Mouse (Mus musculus) brain, adult 2 months (tissue): ENCODE data around the gene Idua.
A peak's percentile ranks its signal among the peaks of the same experiment; 100 is the strongest.

Experiments
- DNase-seq: peaks from one replicate; pipeline ENCODE4 v3.0.0; 2011; ENCODE audit warnings: low read depth, low spot score

Gene Idua

GRCm38 (mm10) chr5:108654444-108654990, 5.6 kb upstream of the Idua start:
- no peak for DNase-seq

- DNase-seq: no peak
Observed at GRCm38 (mm10) chr5:108655381-108655780, 4.8 kb upstream of the Idua start.

DNA sequence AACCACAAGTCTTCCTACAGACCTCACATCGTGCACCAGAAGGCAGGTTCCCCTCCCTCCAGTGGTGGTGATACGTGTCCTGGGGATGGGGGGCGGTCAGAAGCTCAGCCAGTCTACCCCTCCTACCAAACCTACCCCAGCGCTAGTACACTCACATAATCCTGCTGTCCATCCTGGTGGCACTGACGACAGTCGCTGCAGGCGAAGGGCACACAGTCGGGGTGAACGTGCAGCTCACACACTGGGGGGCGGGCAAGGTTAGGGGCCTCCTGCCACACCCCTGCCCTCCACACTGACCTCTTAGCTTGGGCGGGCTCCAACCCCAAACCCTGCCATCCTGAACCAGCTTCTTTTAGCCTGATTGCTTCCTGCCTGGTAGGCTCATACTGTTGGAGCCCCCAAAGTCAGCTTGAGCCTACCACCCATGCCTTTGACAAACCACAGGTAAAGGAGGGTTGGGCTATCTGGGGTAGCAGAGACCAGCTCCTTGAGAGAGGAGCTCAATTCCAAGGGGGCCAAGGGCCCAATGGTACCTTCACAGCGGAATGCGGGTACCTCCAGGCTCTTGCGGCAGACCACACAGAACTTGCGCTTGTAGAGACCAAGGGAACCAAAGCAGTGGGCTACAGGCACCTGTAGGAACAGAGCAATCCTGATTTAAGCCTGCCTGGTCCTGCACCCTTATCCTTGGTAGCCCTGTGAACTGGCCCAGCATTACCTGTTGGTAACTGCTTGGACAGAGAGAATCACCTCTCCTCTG, 4.1 kb upstream of the Idua start:
- no peak for DNase-seq

DNA sequence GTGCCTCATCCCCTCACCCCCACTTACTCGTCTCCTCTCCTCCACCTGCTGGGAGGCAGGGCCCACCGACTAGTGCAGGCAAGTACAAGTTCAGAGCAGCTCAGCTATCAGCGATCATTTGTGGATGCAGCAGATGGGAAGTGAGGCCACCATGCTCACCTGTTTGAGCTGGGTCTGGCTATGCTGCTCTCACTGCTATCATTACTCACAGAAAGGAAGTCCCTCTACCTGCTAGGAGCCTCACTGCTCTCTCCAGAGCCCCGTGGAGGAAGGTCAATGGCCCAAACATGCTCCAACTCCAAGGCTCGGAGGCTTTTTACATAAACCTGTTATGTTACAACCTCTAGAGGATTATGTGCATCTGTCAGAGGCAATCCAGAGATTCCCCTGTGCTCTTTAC, 2.7 kb upstream of the Idua start:
- DNase-seq: no peak

DNA sequence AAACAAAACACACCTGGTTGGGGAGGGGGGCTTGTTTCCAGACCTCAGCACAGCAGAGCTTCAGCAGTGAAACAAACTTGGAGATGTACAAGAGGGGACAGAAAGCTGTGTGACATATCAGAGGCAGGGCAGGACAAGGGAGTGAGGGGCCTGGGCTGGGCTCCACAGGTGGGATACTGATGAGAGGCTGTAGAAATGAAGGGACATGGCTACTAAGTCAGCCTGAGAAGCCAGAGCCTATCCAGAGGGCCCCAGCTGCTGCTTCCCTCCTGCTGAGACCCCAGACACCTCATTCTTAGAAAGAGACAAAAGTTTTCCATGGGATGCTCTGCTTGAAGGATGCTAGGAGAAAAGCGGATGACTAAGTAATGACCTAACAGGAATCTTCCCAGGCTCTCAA, 1.5 kb upstream of the Idua start:
- DNase-seq: no peak

DNA sequence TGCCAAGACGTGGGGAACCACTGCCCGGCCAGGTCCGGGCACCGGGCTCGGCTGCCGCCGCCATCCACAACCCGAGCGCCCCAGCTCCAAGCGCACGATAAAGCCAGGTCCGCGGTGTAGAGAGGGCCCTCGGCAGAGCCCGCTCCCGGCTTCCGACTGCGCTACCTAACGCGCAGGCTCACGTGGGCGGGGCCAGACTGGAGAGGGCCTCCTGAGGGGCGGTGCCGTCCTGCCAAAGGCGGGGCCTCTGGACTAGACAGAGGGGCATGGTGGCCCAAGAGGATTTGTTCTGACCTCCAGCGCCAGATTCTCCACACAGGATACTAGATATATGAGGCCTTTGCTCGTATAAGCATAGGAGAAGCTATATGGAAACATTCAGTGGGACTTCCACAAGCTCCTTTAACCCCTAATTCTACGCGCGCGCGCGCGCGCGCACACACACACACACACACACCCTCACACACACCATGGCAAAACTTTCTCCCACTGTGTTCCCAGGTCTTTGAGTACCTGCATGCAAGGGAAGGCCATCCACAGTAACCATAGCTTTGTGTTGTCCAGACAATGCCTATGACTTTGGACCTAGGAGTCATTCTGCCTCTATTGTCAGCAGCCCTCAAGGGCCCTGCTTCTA, 619 bp downstream of the Idua start:
- peak; percentile 95 for DNase-seq

DNA sequence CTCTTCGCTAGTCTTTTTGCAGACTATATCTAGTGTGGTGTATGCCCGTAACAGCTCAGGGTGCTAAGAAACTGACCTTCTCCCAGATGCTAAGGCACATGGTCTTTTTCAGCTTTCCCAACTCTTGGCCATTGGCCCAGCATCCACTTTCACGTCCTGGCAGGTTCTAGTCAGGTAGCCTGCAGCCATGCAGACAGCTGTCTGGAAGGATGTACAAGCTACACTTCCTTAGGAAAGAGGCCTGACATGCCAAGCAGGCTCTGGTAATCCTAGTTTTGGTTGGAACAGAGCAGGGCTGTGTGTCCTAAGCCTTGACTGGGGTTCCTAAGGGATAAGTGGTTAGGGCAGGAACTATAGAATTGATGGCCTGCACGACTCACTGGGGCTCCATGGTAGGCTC, 2.6 kb downstream of the Idua start:
- DNase-seq: no peak

DNA sequence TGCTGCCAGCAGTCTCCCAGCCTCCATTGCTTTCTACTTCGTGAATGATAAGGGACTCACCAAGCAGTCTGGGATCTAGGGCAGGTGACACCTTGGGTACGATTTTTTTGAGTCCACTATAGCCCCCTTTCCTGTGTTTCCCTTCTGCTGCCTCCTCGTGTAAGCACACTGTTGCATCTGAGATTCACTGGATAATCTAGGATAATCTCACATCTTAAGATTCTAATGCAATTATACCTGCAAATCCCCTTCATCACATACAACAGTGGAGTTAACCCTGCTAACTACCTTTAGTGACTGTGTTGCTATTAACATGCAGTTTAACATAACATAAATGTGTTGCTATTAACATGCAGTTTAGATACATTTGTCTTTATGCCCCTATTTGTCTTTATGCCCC, 4.9 kb downstream of the Idua start:
- no peak for DNase-seq

DNA sequence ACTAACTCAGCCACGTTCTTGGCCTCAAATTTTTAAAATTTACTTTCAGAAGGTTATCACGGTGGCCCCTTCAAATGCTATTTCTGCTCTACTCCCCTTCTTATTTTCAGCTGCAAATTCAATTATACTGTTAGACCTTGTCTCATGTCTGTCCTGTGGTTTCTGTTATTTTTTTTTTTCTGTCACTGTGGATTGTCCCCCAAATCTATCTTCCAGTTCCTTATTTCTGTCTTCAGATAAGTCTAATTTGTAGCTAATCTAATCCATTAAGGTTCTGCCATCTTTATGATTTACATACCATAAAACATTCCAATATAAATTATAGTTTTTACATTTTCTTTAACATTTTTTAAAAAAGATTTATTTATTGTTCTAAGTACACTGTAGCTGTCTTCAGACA, 7.2 kb downstream of the Idua start:
- DNase-seq: no peak

DNA sequence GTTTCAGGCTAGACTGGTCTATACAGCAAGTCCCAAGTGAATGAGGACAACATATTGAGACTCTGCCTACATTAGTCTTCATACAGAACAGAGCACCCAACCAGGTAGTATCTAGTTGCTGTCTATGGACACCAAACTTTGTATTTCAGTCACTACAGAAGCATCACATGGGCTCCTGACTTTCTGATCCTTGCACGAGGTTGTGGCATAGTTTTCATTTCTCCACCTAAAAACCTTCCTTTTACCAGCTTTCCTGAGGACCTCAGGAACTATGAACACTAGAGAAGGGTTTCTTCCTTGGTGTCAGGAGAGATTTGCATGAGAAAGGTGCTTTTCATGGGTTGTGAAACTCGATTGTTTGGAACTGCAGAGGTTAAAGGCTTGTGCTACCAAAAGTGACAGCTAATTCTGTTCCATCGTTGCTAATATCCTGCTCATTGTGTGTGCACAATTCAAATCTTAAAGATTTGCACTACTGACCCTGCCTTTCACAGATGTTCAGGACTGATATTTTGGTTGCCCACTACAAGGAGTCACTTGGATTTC, 8.3 kb downstream of the Idua start:
- DNase-seq: no peak

GRCm38 (mm10) chr5:108668977-108669936, 9.1 kb downstream of the Idua start, which contains the start of gene Dgkq:
Dgkq (minus strand) TSS chr5:108669672.
- peak; percentile 95 for DNase-seq

GRCm38 (mm10) chr5:108669986-108670385, 9.9 kb downstream of the Idua start:
- no peak for DNase-seq

- peak; percentile 69 for DNase-seq
Observed at GRCm38 (mm10) chr5:108670785-108671184, 10.7 kb downstream of the Idua start.

DNA sequence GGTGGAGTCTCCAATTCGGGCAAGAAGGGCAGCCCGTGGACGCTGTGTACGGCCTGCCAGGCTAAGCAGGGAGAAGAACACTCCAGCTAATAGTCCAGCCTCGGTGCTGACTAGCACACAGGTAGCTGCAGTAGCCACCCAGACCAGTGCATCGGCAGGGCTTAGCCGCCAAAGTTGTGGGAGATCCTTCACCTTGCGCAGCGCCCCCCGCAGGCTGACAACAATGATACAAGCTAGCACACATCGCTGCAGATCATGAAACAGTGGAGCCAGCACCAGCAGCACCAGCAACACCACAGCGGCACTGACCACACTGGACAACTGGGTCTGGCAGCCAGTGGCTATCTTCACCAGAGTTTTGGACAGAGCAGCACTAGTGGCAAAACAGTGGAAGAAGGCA, 11.6 kb downstream of the Idua start:
- DNase-seq: no peak

DNA sequence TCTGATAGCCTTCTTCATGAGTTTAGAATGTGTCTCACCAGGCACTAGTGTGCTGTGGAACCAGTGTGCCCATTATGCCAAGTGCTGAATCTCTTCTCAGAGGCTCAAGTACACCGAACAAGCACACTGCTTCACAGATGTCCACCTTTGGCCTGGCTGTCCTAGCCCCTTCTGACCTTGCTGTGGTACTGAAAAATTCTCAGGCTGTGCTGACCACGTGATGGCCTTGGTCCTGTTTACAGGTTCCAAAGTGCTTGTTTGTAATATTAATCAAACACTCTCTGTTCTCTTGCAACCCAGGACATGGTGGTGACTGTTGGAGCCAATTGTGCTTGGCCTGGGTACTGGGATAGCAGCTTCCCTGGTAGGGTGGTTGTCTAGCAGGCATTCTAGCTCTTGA, 14.5 kb downstream of the Idua start:
- no peak for DNase-seq

GRCm38 (mm10) chr5:108675251-108675816, 15.2 kb downstream of the Idua start, which contains the start of gene Slc26a1:
Slc26a1 (minus strand) TSS chr5:108675569.
- no peak for DNase-seq

DNA sequence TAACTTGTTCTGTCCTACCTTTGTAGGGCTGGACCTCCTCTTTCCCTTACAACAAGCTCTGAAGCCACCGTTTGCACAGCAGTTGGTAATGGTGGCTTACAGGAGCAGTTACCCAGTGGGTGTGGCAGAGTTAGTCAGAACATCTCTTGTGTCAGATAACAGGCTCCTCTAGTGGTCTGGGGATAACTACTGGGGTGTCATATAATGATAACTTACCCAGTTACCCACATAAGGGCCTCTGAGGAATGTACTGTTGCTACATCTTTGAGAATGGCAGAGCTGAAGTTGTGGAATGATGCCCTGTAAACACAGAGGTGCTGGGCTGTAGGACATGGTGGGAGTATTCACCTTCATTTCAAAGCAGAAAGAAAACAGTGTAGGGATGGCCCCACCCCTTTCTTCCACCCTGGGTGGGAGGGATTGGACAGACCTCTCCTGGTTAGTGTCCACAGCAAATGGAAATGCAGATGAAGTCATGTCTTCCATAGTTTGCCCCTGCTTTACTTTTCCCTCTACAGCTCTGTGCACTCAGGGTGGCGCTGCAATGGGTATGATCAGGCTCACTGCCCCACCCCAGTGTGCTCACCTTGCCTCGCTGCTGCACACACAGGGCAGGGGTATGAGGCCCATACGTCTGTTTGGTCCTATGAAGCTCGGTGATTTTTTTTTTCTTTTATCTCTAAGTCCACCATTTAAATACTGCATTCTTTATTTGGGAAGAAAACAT, 16.8 kb downstream of the Idua start:
- DNase-seq: peak; percentile 66

GRCm38 (mm10) chr5:108677605-108678295, 17.6 kb downstream of the Idua start:
- peak; percentile 95 for DNase-seq

DNA sequence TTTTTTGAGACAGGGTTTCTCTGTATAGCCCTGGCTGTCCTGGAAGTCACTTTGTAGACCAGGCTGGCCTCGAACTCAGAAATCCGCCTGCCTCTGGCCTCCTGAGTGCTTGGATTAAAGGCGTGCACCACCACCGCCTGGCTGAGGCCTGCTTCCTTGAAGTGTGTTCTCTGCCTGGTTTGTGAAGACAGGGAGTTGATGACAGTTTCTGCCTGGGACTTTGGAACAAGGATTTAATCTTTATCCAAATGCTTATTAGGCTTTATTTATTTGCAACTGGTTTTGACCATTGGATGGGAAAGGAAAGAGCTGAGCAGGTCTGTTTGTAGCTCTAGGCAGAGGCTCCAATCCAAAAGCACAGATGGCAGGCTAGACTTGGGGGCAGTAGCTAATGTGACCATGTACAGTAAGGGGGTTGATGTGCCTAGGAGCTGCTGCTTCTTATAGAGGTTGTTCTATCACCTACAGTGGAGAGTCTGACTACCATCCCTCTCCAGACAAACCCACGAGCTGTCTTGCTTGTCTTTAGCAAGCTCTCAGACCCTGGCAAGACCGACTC, 18.2 kb downstream of the Idua start:
- peak; percentile 58 for DNase-seq

DNA sequence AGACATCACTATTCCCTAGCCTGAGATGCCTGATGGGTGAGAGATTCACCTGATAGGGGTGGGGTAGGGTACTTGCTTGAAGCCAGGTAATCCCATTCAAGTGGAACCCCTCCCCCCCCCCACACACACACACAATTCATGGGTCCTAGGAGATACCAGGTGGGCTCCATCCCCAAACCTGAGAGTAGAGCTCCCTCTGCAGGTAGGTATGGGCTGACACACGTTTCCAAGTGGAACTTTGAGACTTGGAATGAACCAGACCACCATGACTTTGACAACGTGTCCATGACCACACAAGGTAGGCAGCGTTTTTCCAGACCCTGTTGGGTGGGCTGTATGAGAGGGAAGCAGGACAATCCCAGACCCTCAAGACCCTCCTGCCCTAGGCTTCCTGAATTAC, 19.8 kb downstream of the Idua start:
- no peak for DNase-seq
